Mouse (Mus musculus) T-cell, adult 2 months (primary cell): Measurements from ENCODE around the gene Frmd4a.

Experiments used
- DNase-seq: peaks from one replicate; pipeline ENCODE4 v3.0.0; 2022; ENCODE audit warnings: low spot score

Gene Frmd4a

DNA sequence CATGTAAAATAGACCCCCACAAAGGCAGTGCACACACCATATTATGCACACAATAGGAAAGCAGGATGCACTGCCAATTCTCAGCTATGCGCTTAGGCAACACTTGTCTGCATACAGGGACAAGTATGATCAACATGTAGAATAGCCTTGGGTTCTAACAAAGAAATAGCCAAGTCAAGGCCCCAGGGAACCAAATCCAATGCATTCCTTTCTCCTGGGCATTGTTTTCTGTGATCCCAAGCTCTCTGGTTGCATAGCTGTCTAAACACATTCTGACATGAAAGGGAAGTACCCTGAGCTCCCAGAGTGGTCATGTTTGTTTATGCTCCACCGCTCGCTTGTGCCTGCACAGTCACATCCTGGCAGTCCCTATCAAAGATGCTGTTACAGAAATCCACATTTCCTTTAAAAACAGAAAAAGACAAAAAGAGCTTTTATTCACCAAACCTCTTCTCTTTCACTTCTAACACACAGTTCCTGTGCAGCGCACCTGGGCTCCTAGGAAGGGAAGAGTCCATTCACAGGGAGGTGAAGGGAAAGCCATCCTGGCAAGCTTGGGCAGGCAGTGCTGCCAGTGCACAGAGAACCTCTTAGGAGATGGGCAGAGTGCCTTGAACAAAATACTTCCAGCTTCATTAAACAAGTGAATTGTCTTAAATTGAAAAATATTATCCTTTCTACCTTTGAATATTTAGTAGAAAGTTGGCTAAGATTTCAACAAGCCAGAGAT lies 124.9 kb downstream of the Frmd4a start:
- DNase-seq, result no peak

DNA sequence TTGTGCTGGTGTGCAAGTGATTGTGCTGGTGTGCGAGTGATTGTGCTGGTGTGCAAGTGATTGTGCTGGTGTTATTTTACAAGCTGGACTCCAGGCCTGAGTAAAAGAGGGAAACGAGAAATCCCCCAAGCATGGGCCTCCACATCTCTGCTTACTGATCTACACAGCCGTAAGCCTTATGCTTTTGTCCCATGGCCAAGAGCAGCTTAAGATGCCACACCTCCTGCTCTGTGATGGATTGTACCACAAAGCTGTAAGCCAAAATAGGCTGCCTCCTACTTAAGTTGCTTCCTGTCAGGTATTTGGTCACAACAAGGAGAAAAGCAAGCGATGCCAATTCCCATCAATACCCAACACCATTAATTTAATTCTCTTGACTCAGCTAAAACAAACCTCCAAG lies 126.9 kb downstream of the Frmd4a start:
- no peak for DNase-seq

DNA sequence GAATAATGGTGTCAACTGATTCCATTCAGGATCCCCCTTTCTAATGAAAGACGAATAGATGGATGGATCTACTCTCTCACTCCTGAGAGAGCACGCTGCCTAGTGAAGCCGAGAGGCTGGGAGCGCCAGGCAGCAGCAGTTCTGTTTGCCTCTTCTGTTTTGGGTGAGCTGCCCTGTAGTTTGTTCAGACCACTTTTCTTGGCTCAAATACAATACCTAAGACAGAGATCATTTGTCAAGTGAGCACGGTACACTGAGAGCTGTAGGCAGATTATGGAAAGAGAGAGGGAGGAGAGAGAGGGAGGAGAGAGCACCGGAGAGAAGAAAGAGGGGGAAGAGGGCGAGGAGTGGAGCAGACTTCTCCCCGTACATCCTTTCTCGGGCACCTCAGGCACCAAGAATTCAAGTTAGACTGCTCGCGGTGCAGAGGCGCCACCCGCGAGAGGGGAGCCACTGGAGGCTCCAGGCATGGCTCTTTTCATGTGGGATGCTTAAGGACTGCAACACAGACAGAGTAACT lies 135.1 kb downstream of the Frmd4a start:
- DNase-seq, result no peak

DNA sequence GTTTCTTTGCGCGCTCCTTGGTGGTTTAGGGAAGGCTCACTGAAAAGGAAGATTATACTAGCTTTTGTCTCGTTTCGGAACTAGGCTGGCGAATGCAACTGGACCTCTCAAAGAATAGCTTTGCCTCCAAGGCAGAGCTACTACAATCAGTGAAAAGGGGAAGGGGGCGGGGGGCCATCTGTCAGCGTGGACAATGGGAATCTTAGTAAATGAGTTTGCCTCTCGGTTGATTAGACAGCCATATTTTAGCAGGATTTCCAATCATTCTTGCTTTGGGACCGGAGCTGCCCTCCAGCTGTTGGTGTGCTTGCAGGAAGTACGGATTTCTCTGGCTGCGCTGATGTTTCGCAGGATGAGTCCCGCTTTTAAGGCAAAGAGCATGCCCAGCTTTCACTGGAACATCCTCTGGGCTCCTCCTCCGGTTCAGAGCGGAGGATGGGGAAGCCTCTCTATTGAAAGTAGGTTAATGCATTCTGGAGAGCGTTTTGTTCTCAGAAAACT lies 135.7 kb downstream of the Frmd4a start:
- DNase-seq, result no peak

DNA sequence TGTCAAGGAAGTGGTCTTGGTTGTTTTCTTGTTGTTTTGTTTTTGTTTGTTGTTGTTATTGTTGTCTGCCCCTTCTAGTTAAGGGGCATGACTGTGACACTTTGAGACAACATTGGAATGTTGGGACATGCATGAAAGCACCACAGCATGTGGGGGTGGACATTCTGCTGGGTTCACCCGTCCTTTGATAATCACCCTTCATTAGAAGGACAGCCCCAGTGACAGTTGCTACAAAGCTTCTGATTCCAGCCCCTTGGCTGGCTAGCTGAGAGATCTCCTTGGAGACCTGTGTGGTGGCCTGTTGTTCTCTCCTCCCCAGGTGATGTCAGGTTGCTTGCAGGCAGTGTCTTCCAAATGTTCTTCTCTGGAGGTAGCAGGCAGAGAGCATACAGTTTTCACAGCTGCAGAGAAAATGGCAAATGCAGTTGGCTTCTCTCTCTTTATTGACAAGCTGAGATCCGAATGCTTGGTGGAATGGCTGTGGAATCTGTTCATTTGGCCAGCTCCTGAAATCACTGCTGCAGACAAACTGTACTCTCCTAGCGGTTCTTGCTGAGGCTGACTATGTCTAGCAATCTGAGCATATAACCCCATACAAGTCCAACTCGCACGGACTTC lies 136.6 kb downstream of the Frmd4a start:
- no peak for DNase-seq

DNA sequence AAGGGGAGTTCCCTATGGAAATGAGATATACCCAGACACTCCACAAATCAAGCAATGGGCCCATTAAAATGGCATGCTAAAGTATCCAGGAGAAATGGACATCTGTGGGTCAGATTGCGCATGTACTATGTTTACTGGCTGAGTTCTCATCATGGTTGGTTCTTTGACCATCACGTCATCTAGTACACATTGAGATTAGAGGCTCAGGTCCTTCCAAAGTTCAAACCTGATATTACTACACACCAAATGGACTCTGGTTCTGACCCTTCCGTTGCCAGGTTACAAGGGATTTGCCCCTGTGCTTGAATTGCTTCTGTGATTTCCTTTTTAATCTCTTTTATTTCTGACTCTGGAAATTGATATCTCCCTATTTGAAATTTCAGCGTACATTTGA lies 137.1 kb downstream of the Frmd4a start:
- no peak for DNase-seq

DNA sequence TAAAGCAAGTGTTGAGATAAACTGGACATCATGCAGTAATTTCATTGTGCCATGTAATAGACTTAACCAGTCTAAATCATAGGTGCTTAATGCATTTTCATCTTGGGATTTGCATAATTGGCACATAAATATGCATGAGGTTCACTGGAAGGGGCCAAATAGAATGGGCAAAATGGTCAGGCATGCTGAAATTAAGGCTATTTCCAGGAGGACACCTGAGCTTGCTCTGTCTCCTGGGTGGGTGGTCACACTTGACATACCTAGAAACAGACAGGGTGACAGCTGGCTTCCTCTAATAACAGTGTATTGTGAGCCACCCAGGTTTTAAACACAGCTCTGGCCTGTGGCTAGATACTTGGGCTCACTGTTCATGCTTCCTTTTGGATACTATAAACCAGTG lies 137.9 kb downstream of the Frmd4a start:
- no peak for DNase-seq

DNA sequence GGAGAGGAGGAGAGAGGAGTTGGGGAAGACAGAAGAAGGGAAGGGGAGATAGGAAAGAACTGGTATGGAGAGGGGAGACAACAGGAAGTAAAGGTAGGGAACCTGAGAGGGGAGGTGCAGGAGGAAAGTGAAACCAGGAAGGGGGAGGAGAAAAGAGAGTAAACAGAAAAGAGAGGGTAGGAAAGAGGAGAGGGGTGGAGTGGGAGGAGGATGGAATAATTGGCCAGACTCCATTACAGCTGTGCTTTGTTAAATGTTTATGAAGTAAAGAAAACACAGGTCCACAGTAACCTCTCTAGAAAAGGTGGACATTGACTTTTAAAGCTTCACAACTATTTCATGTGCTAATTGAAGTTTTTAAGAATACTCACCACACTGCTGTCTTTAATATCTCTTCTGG lies 139.0 kb downstream of the Frmd4a start:
- no peak for DNase-seq

DNA sequence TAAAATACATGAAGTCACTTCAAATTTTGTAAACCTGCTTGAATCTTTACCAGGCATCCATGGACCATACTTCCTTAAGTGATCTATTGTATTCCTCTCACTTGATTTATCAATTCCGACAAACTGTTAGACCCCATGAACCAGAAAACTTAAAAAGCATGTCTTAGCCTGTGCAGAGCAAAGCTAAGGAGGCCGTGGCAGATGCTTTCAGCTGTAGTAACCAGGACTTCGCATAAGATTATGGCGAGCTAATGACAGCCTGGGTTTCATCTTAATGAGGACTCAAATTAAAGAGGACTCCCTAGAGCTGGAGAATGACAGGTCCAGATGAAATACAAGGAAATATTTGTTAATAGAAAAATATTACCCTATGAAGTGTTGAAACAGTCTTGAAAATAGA lies 139.9 kb downstream of the Frmd4a start:
- DNase-seq, result no peak

DNA sequence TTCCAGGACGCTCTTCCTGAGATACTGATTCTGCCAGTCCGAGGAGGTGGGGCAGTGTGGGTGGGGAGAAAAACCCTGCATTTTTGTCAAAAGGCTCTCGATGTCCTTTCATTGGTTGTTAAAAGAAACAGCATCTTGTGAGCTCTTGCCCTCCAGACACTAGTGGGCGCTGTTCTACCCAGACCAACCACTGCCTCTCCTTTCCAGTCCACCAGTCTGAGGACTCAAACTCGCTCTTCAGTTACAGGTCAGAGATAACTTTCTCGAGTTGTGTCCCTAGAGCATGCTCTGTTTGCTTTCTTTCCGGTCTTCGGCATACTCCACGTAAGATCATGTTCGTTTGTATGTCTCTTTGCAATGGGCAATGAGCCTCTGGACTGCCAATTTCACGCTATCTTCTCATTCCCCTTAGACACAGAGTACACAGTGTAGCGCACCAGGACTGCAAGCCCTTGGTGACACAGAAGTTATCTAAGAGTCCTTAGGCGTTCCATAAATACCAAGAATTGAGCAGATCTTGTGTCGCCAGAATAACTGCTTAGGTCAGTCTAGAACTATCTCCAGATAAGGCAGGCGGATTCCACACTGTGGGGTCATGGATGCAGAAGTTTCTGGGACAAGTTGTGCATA lies 142.2 kb downstream of the Frmd4a start:
- no peak for DNase-seq

DNA sequence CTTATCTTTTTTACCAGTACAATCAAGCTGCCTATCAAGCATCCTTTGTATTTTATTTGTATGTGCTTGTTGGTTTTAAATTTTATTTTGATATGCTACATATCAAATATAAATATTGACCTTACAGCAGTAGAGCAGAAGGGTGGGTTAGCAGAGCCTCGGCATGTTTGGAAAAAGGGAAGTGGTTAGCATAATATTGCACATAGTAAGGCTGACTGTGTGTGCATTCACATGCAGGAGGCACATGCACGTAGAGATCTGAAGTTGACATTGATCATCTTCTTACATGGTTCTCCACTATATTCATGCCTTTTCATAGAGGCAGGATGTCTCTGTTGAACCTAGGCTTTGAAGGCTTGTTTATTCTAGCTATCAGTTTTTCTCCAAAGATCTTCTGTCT lies 148.7 kb downstream of the Frmd4a start:
- DNase-seq, result no peak

DNA sequence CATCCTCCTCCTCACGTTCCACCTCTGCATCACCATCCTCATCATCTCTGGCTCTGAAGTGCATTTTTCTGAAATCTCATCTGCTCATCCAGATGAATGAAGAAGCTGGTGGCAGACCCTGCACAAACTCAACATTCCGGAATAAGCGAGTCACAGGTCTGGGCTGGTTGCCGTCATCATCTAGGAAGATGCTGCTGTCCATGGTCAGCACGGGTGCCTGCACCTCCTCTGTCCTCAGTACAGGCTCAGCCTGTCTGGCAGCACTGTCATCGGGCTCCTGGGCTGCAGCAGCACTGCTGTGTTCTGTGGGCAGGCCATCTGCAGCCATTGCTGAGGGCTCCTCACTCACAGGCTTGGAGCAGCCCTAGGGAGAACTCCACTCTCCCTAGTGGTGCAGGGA lies 149.6 kb downstream of the Frmd4a start:
- no peak for DNase-seq

DNA sequence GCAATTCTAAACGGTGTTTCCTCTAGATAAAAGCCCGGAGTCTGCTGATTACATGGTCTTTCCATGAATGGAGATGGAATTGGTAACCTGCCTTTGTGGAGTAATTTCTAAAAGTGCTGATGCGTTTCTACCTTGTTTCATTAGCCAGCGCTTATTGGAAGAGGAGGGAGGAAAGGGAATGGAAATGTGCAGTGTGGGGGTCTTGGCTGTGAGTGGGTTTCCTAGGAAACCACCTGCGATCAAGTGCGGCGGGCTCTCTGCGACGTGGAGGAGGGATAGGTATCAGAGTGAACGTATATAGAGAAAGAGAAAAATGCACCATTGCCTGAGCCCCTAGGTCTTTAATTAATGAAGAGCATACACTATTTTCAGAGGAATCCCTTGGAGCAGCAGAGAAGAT lies 152.2 kb downstream of the Frmd4a start:
- DNase-seq, result no peak

DNA sequence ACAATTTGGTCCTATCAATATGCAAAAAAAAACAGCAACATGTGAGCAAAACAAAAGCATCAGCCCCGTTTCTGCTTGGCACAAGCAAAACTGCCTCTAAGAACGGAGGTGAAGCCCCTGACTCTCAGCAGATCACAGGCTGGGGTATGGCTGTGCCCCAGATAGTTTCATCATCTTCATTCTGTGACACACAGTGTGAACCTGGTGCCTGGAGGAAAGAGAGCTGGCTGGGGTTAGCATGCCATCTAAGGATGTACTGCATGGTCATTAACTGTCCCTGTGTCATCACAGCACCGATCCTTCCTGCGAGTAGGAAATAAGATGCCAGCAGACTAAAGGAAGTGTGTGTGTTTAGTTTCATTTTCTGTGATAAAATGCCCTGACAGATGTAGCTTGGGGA lies 152.7 kb downstream of the Frmd4a start:
- DNase-seq, result no peak

DNA sequence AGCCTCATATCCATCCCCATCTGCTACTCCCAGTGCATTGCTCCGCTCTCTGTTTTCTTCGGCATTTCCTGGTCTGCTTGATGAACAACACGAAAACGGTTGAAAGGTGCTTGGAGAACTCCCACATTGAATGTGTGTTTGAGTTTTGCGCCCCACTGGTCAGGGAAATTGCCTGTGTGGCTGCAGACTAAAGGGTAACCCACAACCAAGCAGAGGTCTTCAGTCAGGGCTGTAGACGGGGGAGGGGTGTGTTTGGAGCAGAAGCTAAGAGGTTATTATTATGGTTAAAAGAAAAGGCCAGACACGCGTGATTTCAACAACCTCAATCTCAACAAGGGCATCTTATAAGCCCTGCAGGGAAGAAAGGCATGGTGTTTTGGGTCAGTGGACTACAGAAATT lies 167.5 kb downstream of the Frmd4a start:
- no peak for DNase-seq

DNA sequence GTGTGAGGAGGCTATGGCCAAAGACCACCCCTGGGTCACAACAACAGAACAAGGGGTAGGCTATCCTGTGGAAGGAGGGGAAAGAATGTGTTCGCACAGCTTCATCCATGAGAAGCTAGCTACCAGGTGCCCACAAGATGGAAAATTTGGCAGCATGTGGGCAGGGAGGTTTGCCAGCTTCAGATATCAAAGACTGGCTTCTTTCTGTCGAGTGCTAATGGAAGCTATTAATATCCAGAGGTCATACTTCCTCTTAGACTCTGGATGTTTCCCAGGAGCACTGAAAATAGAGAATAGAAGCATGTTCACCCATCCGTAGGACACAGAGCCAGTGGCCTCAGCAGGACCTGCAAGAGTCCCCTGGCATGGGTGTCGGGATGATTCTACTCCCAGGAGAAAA lies 170.0 kb downstream of the Frmd4a start:
- no peak for DNase-seq

DNA sequence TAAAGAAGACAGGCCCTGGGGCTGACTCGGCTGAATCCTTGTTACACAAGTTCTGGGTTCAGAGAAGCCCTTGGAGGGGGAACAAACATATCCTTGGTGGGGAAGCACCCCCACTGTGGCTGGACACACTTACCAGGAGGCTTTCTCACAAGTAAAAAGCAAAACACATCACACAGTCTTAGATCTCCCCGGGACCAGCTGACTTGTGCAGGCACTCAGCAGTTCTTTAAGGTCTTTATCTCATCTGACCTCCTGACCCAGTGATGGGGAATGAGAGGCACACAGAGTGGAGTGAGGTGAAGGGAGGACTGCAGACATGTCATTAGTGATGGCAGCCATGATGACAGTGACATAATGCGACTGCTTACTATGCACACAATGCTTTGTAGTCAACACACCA lies 170.8 kb downstream of the Frmd4a start:
- DNase-seq, result no peak

DNA sequence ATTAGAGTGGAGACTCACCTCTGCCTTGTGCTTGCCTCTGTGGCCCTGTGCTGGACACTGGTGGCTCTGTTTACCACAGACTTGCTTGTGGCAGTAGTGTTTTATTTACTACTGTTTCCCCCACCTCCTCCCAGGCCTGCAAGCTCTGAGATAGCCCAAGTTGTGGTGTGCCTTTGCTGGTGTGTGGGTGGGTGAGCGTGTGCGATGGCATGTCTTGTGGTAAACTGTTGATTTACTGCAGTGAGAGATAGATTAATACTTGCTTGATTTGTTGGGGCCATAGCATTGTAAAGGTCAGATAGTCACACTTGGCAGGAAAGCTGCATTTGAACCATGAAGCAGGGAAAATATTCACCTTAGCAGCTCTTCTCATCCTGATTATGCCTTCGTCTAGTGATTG lies 172.8 kb downstream of the Frmd4a start:
- DNase-seq, result no peak

DNA sequence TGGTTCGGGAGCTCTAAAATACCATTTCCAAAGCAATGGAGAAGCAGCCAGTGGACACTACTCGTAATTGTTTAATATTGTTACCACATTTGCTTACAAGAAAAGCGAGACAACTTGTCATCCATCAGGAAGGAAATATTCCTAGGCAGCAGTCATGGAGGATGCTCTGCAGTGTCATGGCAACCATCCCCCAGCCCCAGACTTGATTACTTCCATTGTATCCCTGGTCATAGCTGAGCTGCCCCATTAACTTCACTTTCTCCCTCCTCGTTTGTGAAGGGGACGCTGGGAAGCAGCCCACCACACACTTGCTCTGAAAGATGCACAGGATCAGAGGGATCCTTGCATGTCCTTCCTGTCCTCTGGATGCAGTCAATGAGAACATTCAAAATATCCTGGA lies 173.5 kb downstream of the Frmd4a start:
- DNase-seq, result no peak

DNA sequence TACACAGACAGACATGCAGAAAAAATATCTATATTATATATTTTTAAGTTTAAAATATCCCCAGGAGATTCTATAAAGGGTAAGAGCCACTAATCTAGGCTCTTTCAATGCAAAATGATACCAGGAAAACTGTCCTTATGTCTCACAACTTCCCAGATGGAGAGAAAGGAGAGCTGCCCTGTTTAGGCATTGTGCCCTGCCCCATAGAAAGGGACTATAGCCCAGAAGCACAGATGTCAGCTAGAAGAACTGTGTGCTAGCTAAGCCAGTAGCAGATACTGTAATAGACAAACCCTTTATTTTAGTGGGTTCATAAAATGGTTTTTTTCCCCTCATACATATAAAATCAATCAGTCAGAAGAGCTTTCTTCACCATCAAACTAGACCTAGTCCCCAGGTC lies 175.7 kb downstream of the Frmd4a start:
- DNase-seq, result no peak

DNA sequence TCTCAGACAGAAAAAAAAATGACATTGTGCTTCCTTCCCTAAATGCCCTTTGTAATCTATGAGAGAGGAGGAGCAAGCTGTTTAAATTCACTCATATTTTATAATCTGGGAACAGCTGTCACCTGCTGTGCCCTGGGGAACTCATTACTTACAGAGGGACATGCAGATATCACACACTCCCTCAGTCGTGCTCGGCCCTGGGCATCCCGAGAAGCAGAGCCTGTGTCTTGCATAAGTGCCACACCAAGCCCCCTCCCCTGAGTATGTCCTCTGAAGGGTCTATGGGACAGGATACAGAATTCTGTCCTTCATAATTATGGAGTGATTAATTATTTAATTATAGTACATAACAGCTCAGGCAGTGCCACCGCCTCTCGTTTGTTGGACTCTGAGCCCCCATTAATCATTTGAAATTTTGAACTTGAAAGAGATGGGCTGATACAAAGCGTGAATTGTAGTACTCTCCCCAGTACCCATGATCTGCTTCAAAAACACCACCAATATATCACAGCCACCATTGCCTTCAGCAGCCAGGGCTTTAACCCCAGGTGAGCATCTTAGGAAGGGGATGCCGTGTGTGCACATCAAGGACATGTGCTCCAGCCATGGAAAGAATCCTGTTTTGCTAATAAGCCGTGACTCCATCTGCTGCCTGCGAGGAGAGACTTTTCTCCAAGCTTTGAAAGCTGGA lies 177.0 kb downstream of the Frmd4a start:
- no peak for DNase-seq

DNA sequence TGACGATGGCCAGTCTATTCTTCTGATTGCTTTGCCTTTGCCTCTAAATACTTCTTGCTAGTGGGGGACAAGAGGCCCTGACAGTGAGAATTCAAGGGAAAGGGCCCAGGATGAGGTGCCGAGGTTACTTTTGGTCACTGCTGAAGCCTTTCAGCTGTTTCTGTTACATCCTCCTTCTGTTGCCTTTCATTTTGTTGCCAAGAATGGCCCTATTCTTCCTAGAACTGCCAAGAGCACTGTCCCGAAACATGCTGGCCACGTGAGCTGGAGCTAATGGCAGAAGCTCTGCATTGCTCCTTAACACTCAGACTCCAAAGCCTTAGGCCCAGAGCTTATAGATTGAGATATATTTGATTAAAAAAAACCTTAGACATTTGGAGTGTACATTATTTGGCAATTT lies 178.5 kb downstream of the Frmd4a start:
- no peak for DNase-seq

DNA sequence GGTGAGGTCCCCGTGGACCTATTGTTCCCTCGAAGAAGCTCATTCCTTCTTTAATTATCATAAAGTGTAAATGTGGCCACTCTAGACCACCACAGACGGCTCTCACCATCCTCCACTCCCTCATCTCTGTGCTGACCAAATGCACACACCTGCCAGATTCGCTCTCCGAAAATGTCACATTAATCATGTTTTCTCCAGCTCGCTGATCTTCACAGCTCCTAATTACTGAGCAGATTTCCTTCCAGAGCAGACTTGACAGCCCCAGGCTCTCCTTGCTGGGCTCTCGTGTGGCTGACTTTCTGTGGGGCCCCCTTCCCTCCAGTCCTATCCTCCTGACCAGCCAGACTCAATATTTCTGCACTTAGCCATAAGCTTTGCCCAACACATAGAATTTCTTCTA lies 191.7 kb downstream of the Frmd4a start:
- DNase-seq, result no peak
